Mouse (Mus musculus) frontal cortex, postnatal 25 days (tissue): Measurements from ENCODE around the gene Bloc1s3.
A peak's percentile ranks its signal among the peaks of the same experiment; 100 is the strongest.

Source experiments
- DNase-seq, 2 experiments: peaks; one replicate each; pipeline ENCODE4 v3.0.0; 2022; ENCODE audit warnings: low spot score in 2 of 2

Bloc1s3 gene

DNA sequence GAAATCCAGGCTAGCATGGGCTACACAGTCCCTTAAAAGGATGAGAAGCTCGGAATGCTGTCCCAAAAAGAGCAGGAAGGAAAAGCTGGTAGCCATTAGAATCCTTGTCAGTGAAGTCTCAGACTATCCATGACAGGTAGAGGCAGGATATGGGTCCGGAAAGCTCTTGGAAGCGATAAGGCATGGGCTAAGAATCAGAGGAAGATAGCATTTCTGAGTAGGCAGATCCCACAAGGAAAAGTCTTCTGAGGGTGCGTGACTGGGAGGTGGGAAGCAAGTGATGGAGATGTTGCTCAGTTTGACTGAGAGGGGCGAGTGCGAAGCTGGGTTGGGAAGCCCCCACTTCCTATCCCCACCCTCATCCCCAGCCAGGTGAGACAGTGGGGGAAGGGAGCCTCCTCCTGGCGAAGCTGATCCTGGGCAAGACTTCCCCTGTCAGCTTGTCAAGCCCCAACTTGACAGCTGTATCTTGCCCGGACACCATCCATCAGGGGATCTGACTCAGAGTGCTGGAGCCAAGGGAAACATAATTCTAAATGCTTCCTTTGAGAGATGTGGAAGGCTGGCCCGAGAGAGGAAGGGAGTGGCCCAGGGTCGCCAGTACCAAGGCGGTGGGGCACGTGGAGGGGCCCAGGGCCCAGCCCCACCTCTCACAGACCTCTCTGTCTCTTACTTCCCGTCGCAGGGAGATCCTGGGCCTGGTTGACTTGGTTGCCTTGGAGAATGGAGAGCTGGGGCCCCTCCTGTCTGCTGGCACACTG lies 30.4 kb downstream of the Bloc1s3 start:
- DNase-seq, result no peak

DNA sequence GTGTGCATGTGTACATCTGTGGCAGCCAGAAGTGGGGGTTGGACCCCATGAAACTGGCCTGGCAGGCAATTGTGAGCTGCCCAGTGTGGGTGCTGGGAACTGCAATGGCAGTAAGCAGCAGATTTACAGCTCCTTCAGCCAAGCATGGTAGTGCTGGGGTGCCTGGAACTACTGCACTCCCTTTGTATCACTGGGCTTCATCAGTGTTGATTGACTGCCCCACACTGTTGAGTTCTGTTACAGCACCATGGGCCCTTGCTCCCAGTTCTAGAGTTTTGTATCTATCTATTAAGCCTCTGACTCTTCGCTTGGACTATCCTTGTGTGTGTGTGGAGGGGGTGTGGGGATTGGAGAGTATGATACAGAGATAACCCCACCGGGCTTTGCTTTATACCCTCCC lies 31.1 kb downstream of the Bloc1s3 start:
- no peak for DNase-seq

DNA sequence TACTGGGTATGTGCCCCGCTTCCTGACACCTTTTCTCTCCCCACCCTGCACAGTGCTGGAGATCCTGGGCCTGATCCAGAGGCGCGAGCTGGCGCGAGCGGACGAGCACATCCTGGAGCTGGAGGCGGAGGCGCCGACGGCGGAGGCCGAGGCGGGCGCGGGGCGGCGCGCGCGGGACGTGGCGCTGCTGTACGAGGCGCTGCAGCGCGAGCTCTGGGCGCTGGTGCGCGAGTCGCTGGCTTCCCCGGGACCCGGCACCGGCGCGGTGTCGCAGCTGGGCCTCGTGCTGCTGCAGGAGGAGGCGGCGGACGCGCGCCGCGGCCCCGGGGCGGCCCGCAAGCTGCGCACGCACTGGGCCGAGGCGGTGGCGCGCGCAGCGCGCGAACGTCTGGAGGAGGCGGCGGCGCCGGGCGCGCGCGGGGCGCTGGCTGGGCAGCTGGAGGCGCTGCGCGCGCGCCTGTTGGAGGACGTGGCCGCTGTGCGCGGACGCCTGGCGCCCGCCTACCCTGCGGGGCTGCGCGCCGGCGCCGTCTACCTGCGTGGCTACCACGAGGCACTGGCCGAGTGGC lies 34.2 kb downstream of the Bloc1s3 start:
- peak; percentile 54 to 57 for DNase-seq

DNA sequence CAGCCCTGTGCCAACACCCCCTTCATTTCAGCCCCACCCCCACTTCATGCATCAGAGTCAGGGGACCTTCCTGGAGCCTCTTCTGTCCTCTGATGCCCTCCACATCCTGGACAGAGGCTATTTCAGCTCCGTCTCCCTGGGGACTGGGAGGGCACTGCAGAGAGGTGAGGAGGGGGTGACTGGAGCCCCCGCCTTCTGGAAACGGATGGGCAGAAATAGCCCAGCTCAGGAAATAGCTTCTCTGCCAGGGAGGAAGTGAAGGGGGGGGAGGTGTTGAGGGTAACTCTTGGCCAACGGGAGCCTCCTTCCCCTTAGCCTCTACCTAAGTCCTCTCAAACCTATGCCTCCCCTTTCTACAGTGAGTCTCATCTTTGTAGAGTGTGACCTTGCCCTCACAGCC lies 35.8 kb downstream of the Bloc1s3 start:
- DNase-seq, result no peak

DNA sequence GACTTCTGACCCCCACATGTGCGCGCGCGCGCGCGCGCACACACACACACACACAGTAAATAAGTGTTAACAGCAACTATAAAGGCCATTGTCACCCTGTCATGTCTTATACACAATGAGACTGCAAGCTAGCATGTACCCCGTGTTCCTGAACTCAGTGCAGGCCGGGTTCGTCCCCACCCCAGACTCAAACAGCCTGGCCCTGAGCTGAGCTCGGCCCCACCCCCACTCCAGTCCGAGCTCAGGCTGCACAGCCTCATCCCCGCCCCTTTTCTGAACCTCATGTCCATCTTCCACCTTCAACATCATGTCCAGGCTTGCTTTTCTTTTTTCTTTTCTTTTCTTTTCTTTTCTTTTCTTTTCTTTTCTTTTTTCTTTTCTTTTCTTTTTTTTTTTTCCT lies 37.9 kb downstream of the Bloc1s3 start:
- DNase-seq, result no peak

DNA sequence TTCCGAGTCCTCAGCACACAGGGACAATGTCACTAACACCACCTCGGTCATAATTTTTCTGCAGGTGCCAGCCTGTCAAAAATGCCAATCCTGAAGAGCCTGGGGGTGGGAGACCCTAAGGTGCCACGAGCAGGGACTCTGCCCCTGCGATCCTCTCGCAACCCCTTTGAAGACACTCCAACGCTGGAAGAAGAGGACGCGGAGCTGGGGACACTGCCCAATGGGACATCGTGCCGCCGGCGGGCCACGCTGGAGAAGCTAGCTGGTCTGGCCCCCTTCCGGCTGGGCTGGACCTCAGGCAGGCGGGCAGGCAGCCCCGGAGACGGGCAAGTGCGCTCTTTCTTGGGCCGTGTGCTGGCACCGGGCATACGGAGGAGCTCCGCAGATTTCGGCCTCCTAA lies 38.8 kb downstream of the Bloc1s3 start:
- DNase-seq, result no peak

DNA sequence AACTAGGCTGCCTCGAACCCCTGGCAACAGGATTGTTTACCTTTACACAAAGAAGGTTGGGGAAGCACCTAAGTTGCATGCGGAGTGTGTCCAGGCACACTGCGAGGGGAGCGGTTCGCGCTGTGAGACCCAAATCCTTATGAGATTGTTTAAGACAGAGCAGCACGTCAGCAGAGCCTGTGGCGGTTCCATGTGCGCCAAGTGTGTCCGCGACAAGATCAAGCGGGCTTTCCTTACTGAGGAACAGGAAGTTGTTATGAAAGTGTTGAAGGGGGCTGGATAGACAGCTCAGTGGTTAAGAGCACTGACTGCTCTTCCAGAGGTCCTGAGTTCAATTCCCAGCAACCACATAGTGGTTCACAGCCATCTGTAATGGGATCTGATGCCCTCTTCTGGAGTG lies 39.9 kb downstream of the Bloc1s3 start:
- no peak for DNase-seq

DNA sequence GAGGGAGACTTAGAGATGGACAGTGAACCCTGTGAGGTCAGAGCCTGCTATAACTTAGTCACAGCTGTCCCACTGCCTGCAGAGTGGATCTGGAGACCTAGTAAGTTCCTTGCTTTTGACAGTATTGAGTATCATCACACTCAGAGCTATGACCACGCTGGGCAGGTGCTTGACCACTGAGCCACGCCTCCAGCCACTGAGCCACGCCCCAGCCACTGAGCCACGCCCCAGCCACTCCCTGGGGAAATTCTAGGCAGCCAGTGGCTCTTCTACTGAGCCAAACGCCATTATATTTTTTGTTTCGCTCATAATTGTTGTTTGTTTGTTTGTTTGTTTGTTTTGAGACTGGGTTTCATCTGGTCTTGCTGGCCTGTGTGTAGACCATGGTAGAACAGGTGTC lies 40.5 kb downstream of the Bloc1s3 start:
- no peak for DNase-seq

DNA sequence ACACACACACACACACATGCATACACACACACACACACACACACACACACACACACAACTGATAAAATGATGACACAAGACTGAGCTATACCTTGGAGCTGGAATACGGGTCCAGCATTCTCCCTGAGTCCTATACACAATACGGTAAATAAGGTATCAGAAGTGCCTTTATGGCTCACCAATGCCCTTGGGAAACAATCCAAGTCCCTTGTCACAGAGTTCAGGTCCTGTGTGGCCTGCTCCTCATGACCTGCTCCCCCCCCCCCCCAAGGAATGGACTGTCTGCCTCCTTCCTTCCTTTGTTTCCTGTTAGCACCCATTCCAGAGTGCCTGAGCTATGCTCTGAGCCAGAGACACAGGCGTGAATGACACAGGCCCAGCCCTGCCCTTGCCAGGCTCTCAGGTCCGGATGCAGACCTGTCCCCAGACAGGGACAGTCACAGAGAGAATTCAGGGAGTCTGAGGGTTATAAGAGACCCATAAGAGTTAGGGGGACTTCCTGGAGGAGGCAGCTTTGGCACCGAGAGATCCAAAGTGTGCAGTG lies 41.5 kb downstream of the Bloc1s3 start:
- no peak for DNase-seq

DNA sequence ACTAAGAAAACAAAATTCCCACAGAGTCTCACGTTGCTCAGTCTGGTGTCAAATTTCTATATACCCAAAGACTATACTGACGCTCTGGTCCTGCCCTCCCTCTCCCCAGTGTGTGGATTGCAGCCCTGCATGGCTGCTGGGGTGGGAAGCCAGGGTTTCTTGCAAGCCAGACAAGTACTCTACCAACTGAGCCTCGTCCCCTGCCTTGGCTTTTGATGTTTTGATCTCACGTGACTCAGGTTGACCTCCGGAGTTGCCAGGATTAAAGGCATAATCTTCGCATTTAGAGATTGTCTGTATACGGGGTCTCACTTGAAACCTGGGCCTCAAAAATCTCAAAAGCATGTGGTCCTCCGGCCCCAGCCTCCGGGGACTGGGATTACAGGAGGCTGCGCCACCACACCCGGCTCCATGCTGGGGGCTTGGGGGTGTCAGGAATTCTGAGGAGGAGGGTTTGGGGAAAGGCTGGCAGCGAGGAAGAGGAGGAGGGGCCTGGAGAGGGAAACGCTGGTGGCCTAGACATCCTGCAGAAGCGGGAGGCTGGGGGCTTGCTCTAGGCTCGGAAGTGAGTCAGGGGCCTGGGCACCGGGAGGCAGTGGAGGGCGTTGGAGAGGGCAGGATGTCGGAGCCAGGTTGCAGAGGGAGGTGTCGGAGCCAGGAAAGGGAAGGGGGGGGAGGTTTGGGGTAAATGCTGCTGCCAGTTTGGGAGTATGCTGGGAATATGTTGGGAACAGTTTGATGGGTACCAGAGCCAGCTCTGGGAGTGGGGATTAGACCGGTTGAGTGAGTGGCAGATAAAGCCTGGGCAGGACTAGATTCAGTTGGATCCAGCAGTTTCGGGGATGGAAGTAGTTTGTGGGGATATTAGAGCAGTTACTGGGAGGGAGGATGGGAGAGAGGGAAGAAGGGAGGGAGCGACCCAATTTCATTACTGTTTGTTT lies 43.5 kb downstream of the Bloc1s3 start:
- DNase-seq, result no peak

DNA sequence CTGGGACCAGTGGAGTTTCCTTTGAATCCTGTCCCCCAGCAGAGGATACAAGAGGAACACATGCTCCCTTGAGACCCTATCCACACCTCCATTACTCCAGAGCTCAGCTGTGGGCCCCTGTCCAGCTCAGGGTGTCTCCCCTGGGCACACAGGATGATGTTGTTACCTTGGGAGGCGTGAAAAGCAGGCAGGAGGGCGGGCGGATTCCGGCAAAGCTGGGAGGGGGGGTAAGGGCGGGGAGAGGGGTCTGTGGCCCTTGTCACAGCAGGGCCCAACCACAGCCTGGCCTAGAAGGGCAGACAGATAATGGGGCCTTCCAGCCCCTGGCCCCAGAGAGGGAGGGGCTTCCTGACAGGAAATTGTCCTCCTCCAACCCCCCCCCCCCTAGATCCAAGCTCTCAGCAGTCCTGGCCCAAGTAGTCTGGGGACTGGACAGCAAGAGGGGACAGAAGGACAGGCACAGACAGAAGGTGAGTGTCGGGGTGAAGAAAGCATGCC lies 45.2 kb downstream of the Bloc1s3 start, which contains the start of gene Exoc3l2:
Exoc3l2 (plus strand) TSS at position 448 of the 498 bp plus-strand sequence.
- DNase-seq, result no peak

DNA sequence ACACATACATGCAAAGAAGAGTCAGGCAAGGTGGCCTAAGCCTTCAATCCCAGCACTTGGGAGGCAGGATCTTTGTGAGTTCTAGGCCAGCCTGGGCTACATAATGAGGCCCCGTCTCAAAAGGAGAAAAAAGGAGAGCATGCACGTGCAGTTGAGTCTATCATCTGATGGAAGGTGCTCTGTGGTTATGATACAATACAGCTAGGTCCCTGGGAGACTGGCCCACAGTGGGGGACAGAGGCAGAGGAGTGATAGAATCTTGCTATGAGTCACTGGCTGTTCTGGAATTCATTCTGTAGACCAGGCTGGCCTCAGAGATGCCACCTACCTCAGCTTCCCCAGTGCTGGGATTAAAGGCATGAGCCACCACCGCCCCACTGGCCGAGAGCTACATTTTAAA lies 45.7 kb downstream of the Bloc1s3 start:
- no peak for DNase-seq

DNA sequence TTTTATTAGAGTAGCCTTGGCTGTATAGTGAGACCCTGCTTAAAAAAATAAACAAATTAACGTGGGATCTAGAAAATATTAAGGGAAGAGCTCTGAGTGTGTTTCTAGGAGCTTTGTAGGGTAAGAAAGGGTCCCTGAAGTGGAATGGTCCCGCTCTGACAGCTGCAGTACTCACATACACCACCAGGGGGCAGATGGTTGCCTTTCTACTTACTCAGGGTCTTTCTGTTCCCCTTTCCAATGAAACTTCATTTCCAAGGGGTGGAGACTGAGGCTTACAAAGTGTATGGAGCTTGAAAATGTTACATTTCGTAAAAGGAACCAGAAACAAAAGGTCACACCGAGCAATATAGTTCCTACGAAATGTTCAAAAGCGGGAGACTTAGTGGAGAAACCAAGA lies 46.7 kb downstream of the Bloc1s3 start:
- DNase-seq, result peak; percentile 73 to 78

DNA sequence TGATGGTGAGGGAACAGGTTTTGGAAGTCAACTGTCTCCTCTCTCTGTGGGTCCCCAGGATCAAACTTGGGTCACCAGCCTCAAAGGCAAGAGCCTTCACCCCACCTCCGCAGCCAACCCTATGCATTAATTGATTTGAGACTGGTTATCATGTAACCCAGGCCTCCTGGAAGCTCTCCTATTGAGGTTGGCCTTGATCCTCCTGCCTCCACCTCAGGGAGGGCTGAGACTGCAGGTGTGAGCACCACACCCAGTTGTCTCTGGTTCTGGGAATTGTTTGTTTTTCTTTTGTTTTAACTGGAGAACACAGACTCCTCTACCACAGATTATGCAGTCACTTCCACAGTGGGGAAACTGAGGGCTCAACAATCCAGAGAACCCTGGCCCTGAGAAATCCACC lies 47.7 kb downstream of the Bloc1s3 start:
- DNase-seq, result no peak

DNA sequence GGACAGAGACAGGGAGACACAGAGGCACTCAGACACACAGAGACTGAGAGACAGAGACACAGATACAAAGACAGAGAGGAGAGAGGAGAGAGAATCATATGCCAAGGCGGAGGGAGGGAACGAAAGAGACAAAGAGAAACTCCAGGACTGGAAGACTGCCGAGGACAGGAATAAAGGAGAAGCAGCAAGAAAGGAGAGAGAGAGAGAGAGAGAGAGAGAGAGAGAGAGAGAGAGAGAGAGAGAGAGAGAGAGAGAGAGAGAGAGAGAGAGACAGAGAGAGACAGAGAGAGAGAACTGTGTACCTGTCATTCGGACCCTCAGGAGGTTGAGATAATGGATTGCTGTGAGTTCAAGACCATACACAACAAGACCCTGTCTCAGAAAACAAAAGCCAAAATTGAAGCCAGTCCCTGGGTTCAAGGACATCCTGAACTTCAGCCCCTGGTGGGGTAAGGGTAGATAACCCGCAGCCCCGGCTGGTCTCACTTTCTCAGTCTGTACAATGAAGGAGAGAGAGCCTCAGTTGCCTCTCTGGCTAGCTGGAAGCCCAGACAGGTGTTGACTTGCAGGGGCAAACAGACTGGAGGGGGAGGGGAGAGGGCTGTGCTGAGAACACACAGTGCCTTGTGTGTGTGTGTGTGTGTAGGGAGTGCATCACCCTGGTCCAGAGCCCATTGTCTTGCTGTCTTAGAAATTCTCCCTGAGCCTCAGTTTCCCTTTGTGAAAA lies 48.9 kb downstream of the Bloc1s3 start:
- no peak for DNase-seq

DNA sequence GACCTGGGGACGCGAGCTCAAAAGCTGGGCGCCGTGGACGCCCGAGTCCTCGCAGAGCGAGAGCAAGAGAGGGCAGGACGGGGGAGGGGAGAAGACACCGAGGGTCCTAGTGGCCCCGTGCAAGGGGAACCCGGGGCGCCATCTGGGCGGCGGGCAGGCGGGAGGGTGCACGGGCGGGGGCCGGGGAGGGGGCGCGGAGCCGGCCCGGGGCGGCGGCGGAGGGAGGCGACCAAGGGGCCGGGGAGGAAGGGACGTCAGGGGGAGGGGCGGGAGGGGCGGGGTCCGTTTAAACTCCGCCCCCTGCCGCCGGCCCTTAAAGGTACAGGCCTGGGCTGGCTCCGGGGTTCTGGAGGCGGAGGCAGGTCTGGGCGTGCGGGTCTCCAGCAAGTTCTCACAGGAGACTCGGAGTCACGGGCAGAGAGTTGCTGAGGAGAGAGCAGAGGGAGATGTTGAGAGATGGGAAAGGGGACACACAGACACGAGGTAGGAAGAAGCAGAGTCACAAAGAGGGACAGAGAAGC lies 49.5 kb downstream of the Bloc1s3 start, which contains the start of gene Mark4:
Mark4 (minus strand) TSS at position 231 of the 521 bp plus-strand sequence.
- DNase-seq, result peak; percentile 47 to 53

DNA sequence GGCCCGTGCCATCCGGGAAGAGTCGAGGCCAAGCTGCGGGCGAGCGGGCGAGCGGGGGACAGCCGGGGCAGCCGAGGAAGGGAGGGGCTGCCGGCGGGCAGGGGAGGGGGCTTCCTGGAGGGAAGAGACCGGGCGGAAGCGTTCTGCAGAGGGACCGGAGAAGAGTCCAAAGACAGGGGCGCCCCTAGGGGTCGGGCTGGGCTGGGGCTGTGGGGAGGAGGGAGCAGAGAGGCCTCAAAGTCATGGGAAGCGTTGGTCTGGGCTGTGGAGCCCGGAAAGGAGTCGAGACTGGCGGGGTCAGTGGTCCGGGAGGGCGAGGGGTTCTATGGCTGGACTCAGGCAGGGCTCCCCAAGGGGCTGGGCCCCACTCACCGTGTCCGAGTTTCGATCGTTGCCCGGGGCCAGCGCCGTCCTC lies 50.1 kb downstream of the Bloc1s3 start:
- peak in 1 of 2 experiments; percentile 26 for DNase-seq

DNA sequence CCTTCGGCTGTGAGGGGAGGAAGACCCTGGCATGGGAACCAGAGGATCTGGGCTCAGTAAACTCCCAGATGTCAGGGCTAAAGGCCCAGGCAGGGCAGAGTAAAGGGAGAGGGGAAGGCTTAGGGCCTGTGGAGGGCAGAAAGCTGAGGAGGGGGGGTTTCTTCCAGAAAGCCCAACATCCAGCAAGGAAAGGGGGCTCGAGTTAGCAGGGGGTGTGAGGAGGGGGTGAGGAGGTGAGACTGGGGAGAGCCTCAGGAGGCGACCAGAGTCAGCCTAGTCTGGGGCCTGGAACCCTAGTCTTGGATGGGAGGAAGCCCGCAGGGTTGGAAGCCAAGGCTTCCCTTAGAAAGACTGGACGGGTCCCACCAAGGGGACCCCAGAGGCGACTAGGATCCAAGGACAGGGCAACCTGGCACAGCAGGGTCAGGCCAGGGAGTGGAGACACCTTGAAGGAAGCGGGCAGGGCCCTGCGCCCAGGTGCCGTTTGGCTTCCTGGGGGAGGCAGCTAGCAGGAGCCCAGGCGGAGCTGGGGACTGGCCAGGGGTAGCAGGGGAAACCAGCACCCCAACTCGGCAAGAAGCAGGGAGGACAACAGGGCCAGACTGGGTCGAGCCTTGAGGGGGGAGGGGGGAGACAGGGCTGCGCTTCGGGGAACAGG lies 50.6 kb downstream of the Bloc1s3 start:
- no peak for DNase-seq

DNA sequence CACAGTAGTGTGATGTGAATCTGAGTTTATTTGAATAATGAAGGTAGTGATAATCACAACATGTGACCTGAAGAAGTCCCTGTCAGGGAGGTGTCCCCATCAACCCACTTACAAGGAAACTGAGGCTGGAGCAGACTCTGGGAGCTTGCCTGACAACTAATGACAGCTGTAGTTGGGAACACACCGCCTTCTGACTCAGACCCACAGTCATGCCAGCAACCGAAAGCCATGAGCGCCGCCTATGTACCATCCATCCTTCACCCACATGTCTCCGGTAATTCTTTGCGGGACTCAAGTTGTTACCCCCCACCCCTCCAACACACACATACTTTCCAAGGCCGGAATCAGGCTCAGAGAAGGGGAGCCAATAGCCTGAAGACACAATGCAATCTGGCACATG lies 51.5 kb downstream of the Bloc1s3 start:
- no peak for DNase-seq

DNA sequence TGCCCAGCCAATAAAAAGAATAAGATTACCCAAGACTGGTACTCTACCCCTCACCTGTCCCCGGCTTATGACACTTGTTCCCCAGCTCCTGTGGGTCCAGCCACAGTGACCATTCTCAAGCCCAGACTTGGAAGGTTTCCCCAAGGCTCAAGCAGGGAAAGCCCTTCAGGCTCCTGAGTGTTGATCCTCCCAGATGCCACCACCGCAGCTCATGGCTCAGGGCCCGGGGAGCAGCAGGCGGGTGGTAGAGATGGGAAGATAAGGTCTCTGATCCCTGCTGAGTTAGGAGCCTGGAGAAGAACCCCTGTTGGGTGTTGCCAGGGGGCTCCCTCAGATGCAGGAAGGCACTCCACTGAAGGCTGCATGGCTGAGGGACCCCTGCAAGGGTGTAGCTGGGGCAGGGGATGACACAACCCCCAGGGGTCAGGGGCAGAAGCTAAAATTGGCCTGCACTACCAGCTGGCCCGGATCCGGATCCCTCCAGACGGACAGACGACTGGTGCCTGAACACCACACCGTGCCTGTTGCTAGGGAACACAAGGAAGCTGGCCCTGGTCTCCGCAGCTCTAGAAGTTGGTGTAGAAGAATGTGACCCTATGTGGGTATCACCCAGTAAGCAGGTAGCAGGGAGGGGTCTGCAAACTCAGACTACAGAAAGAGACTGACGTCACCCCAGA lies 52.2 kb downstream of the Bloc1s3 start:
- no peak for DNase-seq
